Mouse (Mus musculus) liver, embryonic 11.5 days (tissue): Measurements from ENCODE around the gene Arhgef40. TPM values are rescaled to one million over a fixed set of nuclear protein-coding genes. Genes with fewer than 3 reads are reported as not detected.

Experiments
- ATAC-seq: fragments of 200-750 bp; cut with Nextera tagmentation; replicated peaks from 2 replicates; pipeline ENCODE4 v1.8.0; 2017; ENCODE audit warnings: moderate number of reproducible peaks, mild to moderate bottlenecking, moderate TSS enrichment, moderate library complexity; ENCODE audit not compliant: low FRiP score
- DNase-seq: peaks from one replicate; pipeline ENCODE4 v3.0.0-alpha.2; 2017; ENCODE audit warnings: low spot score
- H3K27ac ChIP-seq: fragments of 300-500 bp; sonication (generic); 2 replicates; pipeline ENCODE4 v1.5.1; 2014; ENCODE audit warnings: mild to moderate bottlenecking, low read depth, low read length, control low read depth
- H3K27me3 ChIP-seq: fragments of 300-500 bp; sonication (generic); replicated peaks from 2 replicates; pipeline ENCODE4 v1.6.1; 2014; ENCODE audit warnings: low read length, mixed read lengths; ENCODE audit not compliant: control insufficient read depth, insufficient read depth
- H3K36me3 ChIP-seq: fragments of 300-500 bp; sonication (generic); 2 replicates; pipeline ENCODE4 v1.6.1; 2014; ENCODE audit warnings: mild to moderate bottlenecking, low read length, moderate library complexity, mixed read lengths; ENCODE audit not compliant: control insufficient read depth, insufficient read depth
- H3K4me1 ChIP-seq: fragments of 300-500 bp; sonication (generic); replicated peaks from 2 replicates; pipeline ENCODE4 v1.6.1; 2014; ENCODE audit warnings: low read length, mixed read lengths; ENCODE audit not compliant: control insufficient read depth, insufficient read depth
- H3K4me2 ChIP-seq: fragments of 300-500 bp; sonication (generic); 2 replicates; pipeline ENCODE4 v1.6.1; 2014; ENCODE audit warnings: mild to moderate bottlenecking, control low read depth, moderate library complexity
- H3K4me3 ChIP-seq: fragments of 300-500 bp; sonication (generic); 2 replicates; pipeline ENCODE4 v1.5.1; 2014; ENCODE audit warnings: low read depth, low read length, control low read depth
- H3K9ac ChIP-seq: fragments of 300-500 bp; sonication (generic); 2 replicates; pipeline ENCODE4 v1.6.1; 2014; ENCODE audit warnings: low read depth, low read length, control low read depth
- H3K9me3 ChIP-seq: fragments of 300-500 bp; sonication (generic); 2 replicates; pipeline ENCODE4 v1.6.1; 2016; ENCODE audit warnings: low read length, inconsistent platforms, mixed read lengths; ENCODE audit not compliant: control insufficient read depth
- WGBS: fragments of 180-500 bp; shearing (Covaris S2); extraction: QIAGEN DNeasy Blood & Tissue Kit; methylation state at CpG from one replicate; pipeline ENCODE4 v1.1.7; 2014; 5-methylcytosine and 5-hydroxymethylcytosine counted together
- polyA plus RNA-seq: library from polyadenylated mRNA; unstranded; fragments of >200 nt; fragmentation: Nextera tagmentation; extraction: Ambion mirVana; gene quantifications from 2 replicates; pipeline ENCODE4 v1.2.1, GENCODE M21; 2014

Arhgef40 gene
- polyA plus RNA-seq, 1 experiment from 2014 or later: 61.8 TPM

DNA sequence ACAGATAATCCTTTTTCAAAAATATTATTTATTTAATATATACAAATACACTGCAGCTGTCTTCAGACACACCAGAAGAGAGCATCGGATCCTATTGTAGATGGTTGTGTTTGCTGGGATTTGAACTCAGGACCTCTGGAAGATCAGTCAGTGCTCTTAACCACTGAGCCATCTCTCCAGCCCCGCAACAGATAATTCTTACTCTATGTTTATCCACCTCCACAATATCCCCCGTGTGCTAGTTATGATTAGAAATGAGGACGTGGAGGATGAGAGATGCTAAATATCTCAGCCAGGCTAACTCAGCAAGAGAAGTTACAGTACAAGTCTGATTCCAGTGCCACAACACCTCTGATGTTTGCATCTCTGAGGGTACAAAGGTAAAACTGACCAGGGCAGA is 9.9 kb downstream of the Arhgef40 start:
- H3K27ac ChIP-seq: no peak overlapping the region
- no peak overlapping the region for H3K9ac ChIP-seq
- H3K27me3 ChIP-seq: 0 out of 2 replicates have a peak, but pooled peaks cover under 1% of the 10 kb centered on the region
- H3K4me1 ChIP-seq: 0 out of 2 replicates have a peak, but pooled peaks cover 3% of the 10 kb centered on the region
- no peak overlapping the region for H3K4me2 ChIP-seq
- no peak overlapping the region for H3K4me3 ChIP-seq
- no peaks in the 10 kb centered on the region for H3K9me3 ChIP-seq
- ATAC-seq (no peak), DNase-seq (no peak)
- peaks cover 27% of the 10 kb centered on the region for H3K36me3 ChIP-seq
- 86% methylated on average over 4 of the region's 4 CpGs for WGBS

DNA sequence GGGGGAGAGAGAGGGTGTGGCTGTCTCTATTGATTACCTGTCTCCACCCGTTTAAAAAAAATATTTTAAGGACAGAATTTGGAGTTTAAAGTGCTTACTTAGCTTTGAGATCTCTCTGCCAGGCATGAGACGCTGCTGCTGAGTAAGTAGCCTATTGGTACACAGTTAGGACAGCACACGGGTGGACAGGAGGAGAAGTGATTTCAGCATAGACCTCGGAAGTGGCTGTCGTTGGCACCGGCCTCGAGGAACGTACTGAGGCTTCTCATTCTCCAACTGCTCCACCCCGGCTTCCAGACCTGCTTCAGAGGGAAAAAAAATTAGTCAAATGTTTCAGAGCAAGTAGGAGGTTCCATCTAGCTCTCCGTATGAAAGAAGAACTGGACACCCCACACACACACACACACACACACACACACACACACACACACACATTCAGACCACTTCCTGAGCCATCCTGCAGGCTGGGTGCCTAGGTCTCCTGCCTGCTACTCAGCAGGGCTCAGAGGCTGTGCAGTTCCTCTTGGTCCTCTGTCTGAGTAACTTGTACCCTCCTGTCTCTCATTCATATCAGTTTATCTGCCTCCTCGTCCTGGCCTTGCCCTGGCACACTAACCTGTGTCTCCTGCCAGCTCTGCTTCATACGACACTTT is 10.8 kb downstream of the Arhgef40 start:
- Histone ChIP-seq H3K9ac (no peak overlapping the region), H3K4me1 (0 out of 2 replicates have a peak, but pooled peaks cover 3% of the 10 kb centered on the region), H3K27ac (no peak overlapping the region), H3K4me2 (no peak overlapping the region), H3K27me3 (no peaks in the 10 kb centered on the region), H3K4me3 (no peak overlapping the region), H3K9me3 (no peaks in the 10 kb centered on the region), H3K36me3 (peaks cover 26% of the 10 kb centered on the region)
- 61% methylated on average over 12 of the region's 12 CpGs for WGBS
- 0 out of 2 replicates have a peak, but pooled peaks have one; percentile 19 for ATAC-seq
- DNase-seq: no peak

DNA sequence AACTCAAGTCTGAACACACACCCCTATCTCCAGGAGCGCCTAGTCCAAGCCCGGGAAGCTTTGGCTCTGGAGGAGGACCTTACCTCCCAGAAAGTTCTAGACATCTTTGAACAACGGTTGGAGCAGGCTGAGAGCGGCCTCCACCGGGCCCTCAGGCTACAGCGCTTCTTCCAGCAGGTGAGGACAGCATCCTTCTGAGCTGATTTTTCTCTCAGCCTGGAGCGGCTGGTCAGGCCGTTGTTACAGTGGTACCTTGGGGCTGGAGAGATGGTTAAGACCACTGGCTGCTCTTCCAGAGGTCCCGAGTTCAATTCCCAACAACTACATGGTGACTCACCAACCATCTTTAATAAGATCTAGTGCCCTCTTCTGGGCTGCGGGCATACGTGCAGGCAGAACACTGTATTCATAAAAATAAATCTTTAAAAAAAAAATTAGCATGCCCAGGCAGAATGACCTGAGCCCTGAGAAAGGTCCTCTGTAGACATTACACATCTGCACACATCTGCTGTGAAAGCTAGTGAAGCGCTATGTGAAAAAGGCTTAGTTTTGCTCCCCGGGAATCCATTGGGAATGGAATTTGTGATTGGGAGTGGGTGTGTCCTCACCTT is 11.8 kb downstream of the Arhgef40 start:
- Histone ChIP-seq H3K27ac (no peak overlapping the region), H3K4me3 (no peak overlapping the region), H3K36me3 (peaks cover 30% of the 10 kb centered on the region), H3K4me2 (no peak overlapping the region), H3K27me3 (no peaks in the 10 kb centered on the region), H3K9ac (no peak overlapping the region), H3K9me3 (no peaks in the 10 kb centered on the region), H3K4me1 (0 out of 2 replicates have a peak, but pooled peaks cover 3% of the 10 kb centered on the region)
- ATAC-seq: no peak
- WGBS: 83% methylated on average over 13 of the region's 13 CpGs
- DNase-seq: no peak

DNA sequence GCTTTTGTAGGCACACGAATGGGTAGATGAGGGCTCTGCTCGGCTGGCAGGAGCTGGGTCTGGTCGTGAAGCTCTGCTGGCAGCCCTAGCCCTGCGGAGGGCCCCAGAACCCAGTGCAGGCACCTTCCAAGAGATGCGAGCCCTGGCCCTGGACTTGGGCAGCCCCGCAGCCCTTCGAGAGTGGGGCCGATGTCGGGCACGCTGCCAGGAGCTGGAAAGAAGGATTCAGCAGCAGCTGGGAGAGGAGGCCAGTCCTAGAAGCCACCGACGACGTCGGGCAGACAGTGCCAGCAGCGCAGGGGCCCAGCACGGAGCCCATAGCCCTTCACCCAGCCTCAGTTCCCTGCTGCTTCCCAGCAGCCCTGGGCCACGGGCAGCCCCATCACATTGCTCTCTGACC is 12.3 kb downstream of the Arhgef40 start:
- Histone ChIP-seq H3K9ac (no peak overlapping the region), H3K27me3 (no peaks in the 10 kb centered on the region), H3K4me3 (no peak overlapping the region), H3K36me3 (peaks cover 29% of the 10 kb centered on the region), H3K27ac (no peak overlapping the region), H3K9me3 (no peaks in the 10 kb centered on the region), H3K4me2 (no peak overlapping the region), H3K4me1 (0 out of 2 replicates have a peak, but pooled peaks cover 3% of the 10 kb centered on the region)
- 73% methylated on average over 17 of the region's 17 CpGs for WGBS
- DNase-seq: no peak
- ATAC-seq: no peak

DNA sequence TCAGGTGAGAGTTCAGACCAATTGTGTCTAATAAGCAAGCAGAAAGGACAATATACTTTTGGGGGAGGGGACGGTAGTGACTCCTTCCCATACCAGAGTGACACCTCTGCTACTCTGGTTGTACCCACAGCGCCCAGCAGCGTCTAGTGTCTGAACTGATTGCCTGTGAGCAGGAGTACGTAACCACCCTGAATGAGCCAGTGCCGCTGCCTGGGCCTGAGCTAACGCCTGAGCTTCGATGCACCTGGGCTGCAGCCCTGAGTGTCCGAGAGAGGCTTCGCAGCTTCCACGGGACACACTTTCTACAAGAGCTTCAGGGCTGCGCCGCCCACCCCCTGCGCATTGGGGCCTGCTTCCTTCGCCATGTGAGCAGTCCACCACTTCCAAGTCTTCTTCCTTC is 13.0 kb downstream of the Arhgef40 start:
- Histone ChIP-seq H3K4me1 (0 out of 2 replicates have a peak, but pooled peaks cover 3% of the 10 kb centered on the region), H3K4me3 (no peak overlapping the region), H3K27ac (no peak overlapping the region), H3K9ac (no peak overlapping the region), H3K36me3 (peaks cover 27% of the 10 kb centered on the region), H3K4me2 (no peak overlapping the region), H3K9me3 (no peaks in the 10 kb centered on the region), H3K27me3 (no peaks in the 10 kb centered on the region)
- WGBS: 87% methylated on average over 14 of the region's 14 CpGs
- DNase-seq (no peak), ATAC-seq (no peak)

DNA sequence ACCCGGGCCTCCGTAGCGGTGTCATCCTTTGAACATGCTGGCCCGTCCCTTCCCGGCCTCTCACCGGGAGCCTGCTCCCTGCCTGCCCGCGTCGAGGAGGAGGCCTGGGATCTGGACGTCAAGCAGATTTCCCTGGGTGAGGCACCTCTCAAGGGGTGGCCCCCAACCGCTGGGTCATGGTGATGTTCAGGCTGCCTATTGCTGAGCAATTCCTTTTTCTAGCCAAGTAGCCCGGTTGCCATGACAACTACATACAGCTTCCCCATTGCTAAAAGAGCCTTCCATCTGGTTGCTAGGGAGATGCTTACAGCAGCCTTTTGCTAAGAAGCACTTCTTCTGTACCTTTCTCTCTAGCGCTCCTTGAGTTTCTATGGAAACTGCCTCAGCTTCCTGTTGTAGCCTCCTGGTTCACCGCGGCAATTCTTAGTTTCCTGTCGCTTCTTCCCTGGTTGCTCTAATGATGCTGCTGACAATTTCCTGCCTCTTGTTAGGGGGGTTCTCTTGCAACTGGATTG is 19.5 kb downstream of the Arhgef40 start:
- H3K27ac ChIP-seq: no peak overlapping the region
- H3K36me3 ChIP-seq: peaks cover 38% of the 10 kb centered on the region
- H3K4me2 ChIP-seq: no peak overlapping the region
- WGBS: 54% methylated on average over 16 of the region's 16 CpGs
- peaks cover 7% of the 10 kb centered on the region for H3K4me1 ChIP-seq
- ATAC-seq (no peak), DNase-seq (no peak)
- no peaks in the 10 kb centered on the region for H3K9me3 ChIP-seq
- no peak overlapping the region for H3K9ac ChIP-seq
- H3K27me3 ChIP-seq: no peaks in the 10 kb centered on the region
- no peak overlapping the region for H3K4me3 ChIP-seq

DNA sequence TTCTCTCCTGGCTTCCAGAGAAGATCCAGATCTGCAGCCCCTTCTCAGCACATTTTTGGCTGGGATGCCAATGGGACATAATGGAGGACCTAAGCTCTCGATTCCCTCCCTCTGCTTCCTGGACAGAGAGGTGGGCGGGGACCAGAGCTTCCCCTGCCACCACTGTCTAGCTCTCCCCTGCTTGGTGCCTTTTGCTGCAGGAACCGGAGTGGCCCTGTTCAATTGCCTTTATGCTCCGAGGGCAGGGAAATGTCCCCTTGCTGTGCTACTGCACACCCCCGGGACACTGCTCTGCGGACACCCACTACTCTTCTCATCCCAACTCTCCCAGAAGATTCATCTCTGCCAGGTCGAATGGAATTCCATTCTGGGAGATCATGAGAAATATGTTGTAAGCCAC is 20.6 kb downstream of the Arhgef40 start:
- no peak overlapping the region for H3K4me3 ChIP-seq
- no peak overlapping the region for H3K27ac ChIP-seq
- DNase-seq: peak; percentile 30
- 0 out of 2 replicates have a peak, but pooled peaks cover 3% of the 10 kb centered on the region for H3K27me3 ChIP-seq
- no peak overlapping the region for H3K4me2 ChIP-seq
- 76% methylated on average over 7 of the region's 7 CpGs for WGBS
- H3K9me3 ChIP-seq: no peaks in the 10 kb centered on the region
- H3K4me1 ChIP-seq: peaks cover 11% of the 10 kb centered on the region
- H3K36me3 ChIP-seq: peaks cover 37% of the 10 kb centered on the region
- no peak for ATAC-seq
- H3K9ac ChIP-seq: no peak overlapping the region

DNA sequence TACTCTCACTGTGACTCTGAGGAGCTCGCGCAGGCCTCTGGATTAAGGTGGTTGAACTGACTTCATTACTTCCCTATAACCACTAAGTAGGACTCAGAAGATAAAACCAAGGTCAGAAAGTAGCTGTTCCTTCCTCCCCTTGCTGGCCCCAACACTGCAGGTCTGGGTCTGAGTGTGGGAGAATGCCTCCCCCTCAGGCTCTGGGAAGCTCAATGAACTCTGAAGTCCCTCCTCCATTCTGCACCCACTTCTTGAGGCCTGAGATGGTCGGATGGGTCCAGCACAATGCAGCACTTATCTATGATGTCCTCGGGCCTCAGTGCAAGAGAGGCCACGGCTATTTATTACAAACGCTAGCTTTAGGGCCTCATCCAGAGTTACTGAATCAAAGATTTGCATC is 21.1 kb downstream of the Arhgef40 start:
- no peak overlapping the region for H3K27ac ChIP-seq
- no peak overlapping the region for H3K9ac ChIP-seq
- H3K9me3 ChIP-seq: no peaks in the 10 kb centered on the region
- H3K4me1 ChIP-seq: peaks cover 16% of the 10 kb centered on the region
- no peak overlapping the region for H3K4me2 ChIP-seq
- 0 out of 2 replicates have a peak, but pooled peaks cover 3% of the 10 kb centered on the region for H3K27me3 ChIP-seq
- H3K4me3 ChIP-seq: no peak overlapping the region
- WGBS: 76% methylated on average over 6 of the region's 6 CpGs
- no peak for ATAC-seq
- H3K36me3 ChIP-seq: peaks cover 36% of the 10 kb centered on the region
- DNase-seq: peak; percentile 28
